Mouse (Mus musculus) CD4-positive, CD25-positive, alpha-beta regulatory T cell (primary cell): ENCODE data around the gene Dna2. TPM values are rescaled to one million over a fixed set of nuclear protein-coding genes. Genes with fewer than 3 reads are reported as not detected.

Experiments used
- polyA plus RNA-seq: library from polyadenylated mRNA; unstranded; fragments of 100-300 nt; shearing (Covaris generic); gene quantifications from one replicate; pipeline ENCODE4 v1.2.1, GENCODE M21; 2017

The Dna2 gene
- polyA plus RNA-seq: 2.7 TPM

DNA sequence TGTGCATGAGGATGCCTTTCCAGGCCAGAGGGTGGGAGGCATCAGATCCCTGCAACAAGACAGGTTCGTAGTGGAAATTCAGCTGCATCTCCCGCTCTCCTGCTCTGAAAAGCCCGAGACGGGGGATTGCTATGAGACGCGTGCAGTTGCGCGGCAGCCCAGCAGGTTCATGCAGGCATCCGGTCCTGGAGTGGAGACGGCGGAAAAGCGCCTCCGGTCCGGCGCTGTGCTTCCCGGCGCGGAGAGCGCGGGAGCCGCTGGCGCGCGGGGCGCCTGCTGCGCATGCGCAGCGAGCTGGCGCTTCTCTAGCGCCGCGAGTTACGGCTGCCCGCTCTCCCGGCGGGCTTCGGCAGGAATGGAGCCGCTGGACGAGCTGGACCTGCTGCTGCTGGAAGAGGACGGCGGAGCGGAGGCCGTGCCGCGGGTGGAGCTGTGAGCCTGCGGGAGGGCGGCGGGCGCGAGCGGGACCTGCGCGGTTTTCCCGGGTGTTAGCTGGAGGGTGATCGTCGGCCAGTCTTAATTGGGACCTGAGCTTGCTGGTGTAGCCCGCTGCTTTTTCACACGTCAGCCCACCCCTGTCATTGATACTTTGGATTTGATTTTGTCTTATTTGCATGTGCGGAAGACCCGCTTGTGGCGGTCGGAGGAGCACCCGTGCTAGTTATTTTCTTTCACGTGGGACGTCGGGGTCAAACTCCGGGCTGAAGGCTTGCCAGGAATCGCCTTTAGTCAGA lies at the start of gene Dna2:
TSS of gene Dna2 (plus strand) at position 289 of the 734 bp plus-strand sequence.

DNA sequence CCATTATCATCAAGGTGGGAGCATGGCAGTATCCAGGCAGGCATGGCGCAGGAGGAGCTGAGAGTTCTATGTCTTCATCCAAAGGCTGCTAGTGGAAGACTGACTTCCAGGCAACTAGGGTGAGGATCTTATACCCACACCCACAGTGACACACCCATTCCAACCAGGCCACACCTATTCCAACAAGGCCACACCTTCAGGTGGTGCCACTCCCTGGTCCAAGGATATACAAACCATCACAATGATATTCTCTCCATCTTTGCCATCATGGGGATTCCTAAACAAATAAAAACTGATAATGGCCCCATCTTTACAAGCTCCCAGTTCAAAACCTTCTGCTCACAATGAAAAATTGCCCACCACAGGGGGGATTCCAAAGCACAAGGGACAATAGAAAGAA lies 37.9 kb upstream of the Dna2 start, which contains the start of gene Tet1:
TSS of gene Tet1 (minus strand) at position 101 of the 400 bp plus-strand sequence.

DNA sequence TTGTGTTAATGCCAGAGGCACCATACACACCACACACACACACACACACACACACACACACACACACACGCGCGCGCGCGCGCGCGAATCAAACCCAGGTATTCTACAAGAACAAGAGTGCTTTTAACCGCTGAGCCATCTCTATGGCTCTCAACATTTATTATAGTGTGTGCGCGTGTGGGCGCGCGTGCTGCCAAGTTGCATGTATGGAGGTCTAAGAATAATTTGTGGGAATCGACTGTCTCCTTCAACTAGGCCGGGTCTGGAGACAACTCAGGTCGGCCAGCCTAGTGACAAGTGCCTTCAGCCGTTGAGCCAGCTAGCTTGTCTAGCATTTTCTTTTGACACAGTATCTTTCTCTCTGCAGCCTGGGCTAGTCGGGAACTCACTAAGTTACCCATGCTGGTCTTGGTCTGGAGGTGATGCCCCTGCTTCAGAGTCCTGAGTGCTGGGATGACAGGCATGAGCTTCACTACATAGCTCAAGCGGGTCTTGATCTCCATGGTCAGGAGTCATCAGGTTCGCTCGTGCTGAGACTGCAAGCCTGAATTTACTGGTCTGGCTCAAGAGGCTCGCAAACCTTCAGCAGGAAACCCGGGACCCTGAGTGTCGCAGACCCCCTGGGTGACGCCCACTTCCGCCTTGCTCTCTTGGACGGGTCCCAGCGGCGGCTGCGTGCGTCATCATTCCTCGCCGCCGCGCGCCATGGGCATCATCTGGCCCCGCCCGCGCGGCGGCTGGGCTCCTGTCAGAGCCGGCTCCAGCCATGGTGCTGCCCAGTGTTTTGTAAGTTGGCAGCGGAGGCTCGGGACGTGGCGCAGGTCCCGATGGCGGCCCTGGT lies 26.7 kb upstream of the Dna2 start, which contains the start of gene Slc25a16:
TSS of gene Slc25a16 (plus strand) at position 709 of the 841 bp plus-strand sequence.

DNA sequence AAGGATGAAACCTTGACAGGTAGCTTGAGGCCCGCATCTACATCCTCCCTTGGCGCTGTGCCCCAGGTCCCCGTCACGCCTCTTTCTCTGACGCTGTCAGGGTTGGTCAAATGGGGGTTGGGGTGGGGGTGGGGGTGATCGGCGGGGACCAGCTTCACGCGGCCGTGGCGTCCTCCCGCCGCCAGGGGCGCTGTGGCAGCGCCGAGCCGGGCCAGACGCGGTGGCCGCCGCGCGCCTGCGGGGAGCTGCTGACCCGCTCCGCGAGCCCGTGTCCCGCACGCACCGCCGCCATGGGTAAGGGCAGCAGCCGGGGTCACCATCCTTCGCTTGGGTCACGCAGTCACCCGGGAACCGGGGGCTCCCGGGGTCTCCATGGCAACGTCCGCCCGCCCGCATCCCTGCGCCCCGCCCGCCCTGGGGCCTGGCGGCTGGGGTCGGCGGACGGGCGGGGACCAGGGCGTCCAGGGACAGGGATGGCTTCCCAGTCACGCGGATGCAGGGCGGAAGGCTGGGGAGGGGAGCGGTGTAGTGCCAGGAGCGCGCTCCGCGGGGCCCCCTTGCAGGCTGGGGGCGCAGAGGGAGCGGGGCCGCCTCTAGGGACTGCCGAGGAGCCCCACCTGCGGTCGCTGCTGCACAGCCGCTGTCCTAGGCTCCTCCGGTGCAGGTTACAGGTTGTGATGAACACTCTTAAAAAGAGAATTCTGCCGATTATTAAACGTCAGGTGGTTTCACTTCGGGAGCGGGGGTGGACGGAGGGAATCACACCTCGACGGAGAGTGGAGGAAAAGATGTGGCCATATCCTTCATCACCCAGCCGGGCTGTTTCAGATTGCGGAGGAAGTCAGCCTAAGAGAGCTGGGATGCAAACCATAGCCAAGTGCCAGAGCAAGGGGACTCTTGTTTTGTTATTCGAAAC lies 33.5 kb downstream of the Dna2 start, which contains the start of gene Rufy2:
TSS of gene Rufy2 (plus strand) at position 185 of the 916 bp plus-strand sequence.

Other genes starting within 250 kb of the Dna2 start
- gene Stox1, start 220.9 kb upstream of the Dna2 start, polyA plus RNA-seq: 1.3 TPM
- 126 TPM for gene Ccar1, start 154.7 kb upstream of the Dna2 start, polyA plus RNA-seq
- gene Tet1, start 38.0 kb upstream of the Dna2 start, polyA plus RNA-seq: 11.4 TPM
- 15.9 TPM for gene Slc25a16, start 26.4 kb upstream of the Dna2 start, polyA plus RNA-seq
- gene Rufy2, start 33.2 kb downstream of the Dna2 start, polyA plus RNA-seq: 54.1 TPM
- 72.5 TPM for gene Hnrnph3, start 77.2 kb downstream of the Dna2 start, polyA plus RNA-seq
- gene Pbld2, start 77.3 kb downstream of the Dna2 start, polyA plus RNA-seq: 0.32 TPM
- gene Pbld1, start 113.1 kb downstream of the Dna2 start, polyA plus RNA-seq: not detected
- not detected for gene Atoh7, start 152.6 kb downstream of the Dna2 start, polyA plus RNA-seq